Mouse (Mus musculus) right cerebral cortex, postnatal 10 days (tissue): ENCODE data around the gene Surf4.
"Not testable (repeated sequence)": the region's sequence is repeated elsewhere in the genome, so short reads cannot be mapped to it uniquely, and the experiment has no call there.

Experiments
- DNase-seq, 2 experiments: peaks; one replicate each; pipeline ENCODE4 v3.0.0; 2021; ENCODE audit warnings: low spot score in 2 of 2

The Surf4 gene

DNA sequence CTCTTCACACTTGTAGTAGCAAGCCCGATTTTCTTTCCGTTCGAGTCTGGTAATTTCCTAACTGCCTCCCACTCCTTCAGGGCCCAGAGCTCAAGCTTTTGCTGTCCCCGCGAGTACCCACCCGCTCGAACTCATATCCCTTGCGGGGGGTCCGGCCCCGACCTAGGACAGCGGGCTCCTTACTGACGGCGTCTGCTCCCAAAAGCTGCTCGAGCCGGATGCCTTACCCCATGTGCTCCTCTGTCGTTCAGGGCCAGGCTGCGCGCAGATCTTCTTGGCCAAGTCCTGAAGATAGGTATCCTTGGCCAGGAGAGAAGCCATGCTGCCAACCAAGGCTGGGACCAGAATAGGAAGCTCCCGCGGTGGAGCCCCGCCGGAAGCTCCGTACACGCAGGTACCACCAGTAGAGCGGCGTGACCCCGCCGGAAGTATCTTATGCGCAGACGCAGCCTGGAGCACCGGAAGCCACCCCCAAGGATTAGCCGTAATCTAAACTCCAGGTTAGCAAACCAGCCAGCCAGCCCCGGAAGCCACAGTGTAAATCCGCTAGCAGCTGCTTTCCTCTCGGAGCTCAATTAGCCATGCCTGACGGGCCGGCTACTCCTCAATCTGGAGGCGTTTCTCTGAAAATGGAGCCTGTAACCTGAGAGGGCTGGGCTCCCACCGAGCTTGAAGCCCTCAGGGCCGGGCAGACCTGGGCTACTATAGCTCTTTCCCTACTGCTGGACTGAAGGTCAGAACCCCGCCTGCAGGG, 31.1 kb downstream of the Surf4 start, which contains the start of gene Surf6:
TSS of gene Surf6 (minus strand) at position 413 of the 754 bp plus-strand sequence.
- peak; percentile 97 to 99 for DNase-seq

- no peak for DNase-seq
These were observed 31.8 kb downstream of the Surf4 start for GRCm38 (mm10) chr2:26901834-26902400.

DNA sequence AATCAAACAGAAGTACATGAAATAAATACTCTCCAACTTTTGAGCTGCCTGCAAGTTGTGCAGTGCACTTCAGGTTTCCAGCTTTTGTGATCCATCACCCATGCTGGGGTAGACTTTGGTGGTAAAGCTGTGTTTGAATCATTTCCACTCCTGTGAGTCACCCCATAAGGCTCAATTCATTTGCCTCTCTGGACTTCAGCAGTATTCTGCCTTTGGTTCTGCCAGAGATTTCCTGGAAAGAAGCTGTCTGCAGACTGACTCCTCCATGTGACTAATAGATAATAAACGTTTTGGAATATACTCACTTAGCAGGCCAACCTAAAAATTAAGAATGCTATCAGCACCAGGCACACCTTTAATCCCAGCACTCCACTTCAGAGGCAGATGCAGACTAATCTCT, 33.0 kb downstream of the Surf4 start:
- no peak for DNase-seq

- no peak for DNase-seq
These were observed 37.8 kb downstream of the Surf4 start for GRCm38 (mm10) chr2:26895898-26896297.

- not testable (repeated sequence) for DNase-seq
These were observed 47.6 kb downstream of the Surf4 start for GRCm38 (mm10) chr2:26886170-26886569.

DNA sequence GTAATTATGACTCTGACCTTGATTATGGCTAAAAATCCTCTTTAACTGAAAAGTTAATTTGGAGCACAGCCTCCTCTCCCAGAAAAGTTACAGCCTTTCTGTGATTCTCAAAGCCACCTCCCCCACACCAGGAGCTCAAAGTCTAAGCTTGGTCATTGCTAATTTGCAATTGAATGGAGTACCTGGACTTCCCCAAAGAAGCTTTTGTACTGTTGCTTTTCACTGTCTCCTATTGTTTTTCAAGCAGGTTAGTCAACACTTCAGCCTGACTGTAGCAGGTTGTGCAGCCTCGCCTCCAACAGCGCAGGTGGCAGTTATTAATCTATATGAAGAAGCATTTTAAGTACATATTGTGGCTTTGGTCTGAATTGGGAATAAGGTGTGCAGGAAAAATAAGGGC, 48.2 kb downstream of the Surf4 start:
- not testable (repeated sequence) for DNase-seq

- DNase-seq = no peak
These were observed 55.2 kb downstream of the Surf4 start for GRCm38 (mm10) chr2:26878571-26878970.

GRCm38 (mm10) chr2:26870666-26871065, 63.1 kb downstream of the Surf4 start:
- DNase-seq = no peak
